Comparison of ENCODE assay signal across 18 mouse cellular contexts in genomic region chr17:47276639-47277038, GRCm38 (mm10).
A peak's percentile ranks its signal among the peaks of the same experiment; 100 is the strongest.
DNase-seq lines count a peak whose midpoint lies in the region; ATAC-seq and TF ChIP-seq lines count a peak whose summit lies in the region.
"Had no signal": no experiment of that assay in that cellular context is flagged by ENCODE, and none has a peak within 500 bp of the region (broad histone marks: within the 10 kb centered on the region; RNA-seq: fewer than 3 reads in every experiment).

No protein-coding gene starts in this region.

- intact Hi-C loops in left cerebral cortex, postnatal 4 days (cut with DNase I): no loop called here

- H3K27me3 ChIP-seq in hindbrain, embryonic 10.5 days (ENCODE audit: insufficient read depth, poor library complexity, severe bottlenecking): no peaks in the 10 kb centered on the region
- H3K27me3 ChIP-seq in hindbrain, postnatal 0 days (ENCODE audit: insufficient read depth, low read length): no peaks in the 10 kb centered on the region
- no peaks in the 10 kb centered on the region for H3K27me3 ChIP-seq in forebrain, embryonic 13.5 days
- H3K27me3 ChIP-seq: liver, embryonic 12.5 days; midbrain, embryonic 12.5 days had no signal

- H3K4me1 ChIP-seq in hindbrain, embryonic 10.5 days (replicated peaks): 0 out of 2 replicates have a peak, but pooled peaks cover 11% of the 10 kb centered on the region
- H3K4me1 ChIP-seq in hindbrain, postnatal 0 days (ENCODE audit: insufficient read depth, low read length): no peaks in the 10 kb centered on the region
- no peaks in the 10 kb centered on the region for H3K4me1 ChIP-seq in forebrain, embryonic 13.5 days

- H3K4me2 ChIP-seq in hindbrain, postnatal 0 days (ENCODE audit: low read depth, low read length): no peak overlapping the region
- H3K4me2 ChIP-seq in forebrain, embryonic 13.5 days: no peak overlapping the region
- H3K4me2 ChIP-seq: liver, embryonic 12.5 days; midbrain, embryonic 12.5 days had no signal

- 77% methylated on average over 6 of the region's 6 CpGs for WGBS in hindbrain, embryonic 10.5 days
- 60% methylated on average over 6 of the region's 6 CpGs for WGBS in hindbrain, postnatal 0 days
- 69% methylated on average over 6 of the region's 6 CpGs for WGBS in forebrain, embryonic 13.5 days

- no peak for TF ChIP-seq CTCF in hindbrain, postnatal 0 days (IDR thresholded peaks at IDR 0.05; ENCODE audit: low read depth)

- H3K4me3 ChIP-seq in hindbrain, embryonic 10.5 days: no peak overlapping the region
- H3K4me3 ChIP-seq in hindbrain, postnatal 0 days (ENCODE audit: low read length): no peak overlapping the region
- no peak overlapping the region for H3K4me3 ChIP-seq in forebrain, embryonic 13.5 days
- H3K4me3 ChIP-seq: erythroblast, embryonic 14.5 days; liver, embryonic 12.5 days; midbrain, embryonic 12.5 days had no signal

- ATAC-seq in hindbrain, postnatal 0 days: no peak
- ATAC-seq in forebrain, embryonic 13.5 days: peak; percentile 51; the same call in 1 of the 2 replicates
- ATAC-seq: liver, embryonic 12.5 days had no signal

- H3K9ac ChIP-seq in hindbrain, postnatal 0 days (replicated peaks; ENCODE audit: low read length): no peak overlapping the region
- no peak overlapping the region for H3K9ac ChIP-seq in forebrain, embryonic 13.5 days
- H3K9ac ChIP-seq: liver, embryonic 12.5 days; lung, embryonic 14.5 days; midbrain, embryonic 12.5 days had no signal

- peaks cover 34% of the 10 kb centered on the region for H3K36me3 ChIP-seq in hindbrain, embryonic 10.5 days
- no peaks in the 10 kb centered on the region for H3K36me3 ChIP-seq in hindbrain, postnatal 0 days (ENCODE audit: insufficient read depth, low read length)
- H3K36me3 ChIP-seq in forebrain, embryonic 13.5 days (ENCODE audit: poor library complexity, severe bottlenecking): peaks cover 6% of the 10 kb centered on the region; the same call in 1 of the 2 replicates

- no peak for DNase-seq in hindbrain, embryonic 10.5 days (ENCODE audit: low spot score)
- no peak for DNase-seq in hindbrain, postnatal 0 days (ENCODE audit: low spot score)
- peak; percentile 41 for DNase-seq in left cerebral cortex, adult 11 months (ENCODE audit: low spot score)
- no peak for DNase-seq in left cerebral cortex, postnatal 4 days
- DNase-seq in brain, adult 2 months (ENCODE audit: low read depth, low spot score): peak; percentile 80
- no peak for DNase-seq in adrenal gland, postnatal 36 days
- DNase-seq in urinary bladder, postnatal 10 days (ENCODE audit: low spot score): no peak
- DNase-seq: adrenal gland, postnatal 10 days; cerebellum, adult 2 months; heart, adult 18-20 months; lung, postnatal 4 days; right cerebral cortex, postnatal 14 days; thymus, postnatal 14 days had no signal

- H3K27ac ChIP-seq in hindbrain, embryonic 10.5 days: peak overlapping the region; percentile 40; the same call in 1 of the 2 replicates
- H3K27ac ChIP-seq in hindbrain, postnatal 0 days: no peak overlapping the region
- H3K27ac ChIP-seq in forebrain, embryonic 13.5 days: peak overlapping the region; percentile 20; the same call in 1 of the 2 replicates
- H3K27ac ChIP-seq: liver, embryonic 12.5 days; midbrain, embryonic 12.5 days had no signal

- peaks cover 9% of the 10 kb centered on the region; the same call in 1 of the 2 replicates for H3K9me3 ChIP-seq in hindbrain, embryonic 10.5 days
- H3K9me3 ChIP-seq in hindbrain, postnatal 0 days (ENCODE audit: low read length): no peaks in the 10 kb centered on the region
- no peaks in the 10 kb centered on the region for H3K9me3 ChIP-seq in forebrain, embryonic 13.5 days (replicated peaks)
- H3K9me3 ChIP-seq: liver, embryonic 12.5 days; midbrain, embryonic 12.5 days had no signal

Comparison
In these comparisons a context has a peak if more than half of its experiments do, and no peak if none do; other contexts are left out.
1. DNase-seq: peak in left cerebral cortex, adult 11 months (single experiment) and brain, adult 2 months (single experiment); none in hindbrain, embryonic 10.5 days (single experiment), hindbrain, postnatal 0 days (single experiment), left cerebral cortex, postnatal 4 days (single experiment), adrenal gland, postnatal 36 days (0 of 2) and urinary bladder, postnatal 10 days (single experiment).